Mouse (Mus musculus) c-Kit-positive CD71-negative TER-119-negative erythroid progenitor cells, embryonic 14.5 days (primary cell): ENCODE data around the gene Tgfbr2.

ENCODE experiments used
- DNase-seq: peaks from one replicate; pipeline ENCODE4 v3.0.0-alpha.2; 2013; ENCODE audit warnings: low read depth

Gene Tgfbr2

GRCm38 (mm10) chr9:116193535-116193881 is 18.3 kb upstream of the Tgfbr2 start:
- no peak for DNase-seq

GRCm38 (mm10) chr9:116192826-116193534 is 17.8 kb upstream of the Tgfbr2 start:
- no peak for DNase-seq

GRCm38 (mm10) chr9:116192253-116192652 is 17.1 kb upstream of the Tgfbr2 start:
- DNase-seq: no peak

- DNase-seq: no peak
These were observed 14.7 kb upstream of the Tgfbr2 start for GRCm38 (mm10) chr9:116189831-116190230.

- no peak for DNase-seq
These were observed 13.9 kb upstream of the Tgfbr2 start for GRCm38 (mm10) chr9:116188952-116189666.

GRCm38 (mm10) chr9:116187181-116187731 is 12.1 kb upstream of the Tgfbr2 start:
- DNase-seq: no peak

- no peak for DNase-seq
These were observed 9.7 kb upstream of the Tgfbr2 start for GRCm38 (mm10) chr9:116184903-116185302.

GRCm38 (mm10) chr9:116183035-116183434 is 7.9 kb upstream of the Tgfbr2 start:
- DNase-seq: no peak

- no peak for DNase-seq
These were observed 6.4 kb upstream of the Tgfbr2 start for GRCm38 (mm10) chr9:116181608-116182007.

GRCm38 (mm10) chr9:116178151-116178550 is 3.0 kb upstream of the Tgfbr2 start:
- peak; percentile 47 for DNase-seq

GRCm38 (mm10) chr9:116177108-116177507 is 1.9 kb upstream of the Tgfbr2 start:
- DNase-seq: no peak

GRCm38 (mm10) chr9:116175488-116176115 is 442 bp upstream of the Tgfbr2 start:
- DNase-seq: peak; percentile 56

- no peak for DNase-seq
These were observed 1.5 kb downstream of the Tgfbr2 start for GRCm38 (mm10) chr9:116173473-116174170.

GRCm38 (mm10) chr9:116173059-116173458 is 2.1 kb downstream of the Tgfbr2 start:
- DNase-seq: no peak

GRCm38 (mm10) chr9:116169067-116169466 is 6.1 kb downstream of the Tgfbr2 start:
- DNase-seq: no peak

GRCm38 (mm10) chr9:116167304-116167880 is 7.8 kb downstream of the Tgfbr2 start:
- DNase-seq: no peak

- DNase-seq: no peak
These were observed 8.8 kb downstream of the Tgfbr2 start for GRCm38 (mm10) chr9:116166363-116166762.

GRCm38 (mm10) chr9:116163883-116164282 is 11.3 kb downstream of the Tgfbr2 start:
- no peak for DNase-seq

GRCm38 (mm10) chr9:116162866-116163374 is 12.2 kb downstream of the Tgfbr2 start:
- DNase-seq: no peak

- DNase-seq: no peak
These were observed 14.3 kb downstream of the Tgfbr2 start for GRCm38 (mm10) chr9:116160860-116161259.

- no peak for DNase-seq
These were observed 15.1 kb downstream of the Tgfbr2 start for GRCm38 (mm10) chr9:116160067-116160466.

GRCm38 (mm10) chr9:116156501-116156900 is 18.7 kb downstream of the Tgfbr2 start:
- DNase-seq: no peak
